Mouse (Mus musculus) hindbrain, postnatal 0 days (tissue): ENCODE measurements around the gene Cracr2b. TPM values are rescaled to one million over a fixed set of nuclear protein-coding genes. Genes with fewer than 3 reads are reported as not detected.

Experiments used
- ATAC-seq: fragments of 200-750 bp; cut with Nextera tagmentation; 2 replicates; pipeline ENCODE4 v1.8.0; 2017; ENCODE audit warnings: mild to moderate bottlenecking, moderate TSS enrichment, moderate library complexity
- DNase-seq: peaks from one replicate; pipeline ENCODE4 v3.0.0-alpha.2; 2015; ENCODE audit warnings: low spot score
- H3K27ac ChIP-seq: fragments of 300-500 bp; sonication (generic); 2 replicates; pipeline ENCODE4 v1.5.1; 2014; ENCODE audit warnings: mild to moderate bottlenecking
- H3K27me3 ChIP-seq: fragments of 300-500 bp; sonication (generic); 2 replicates; pipeline ENCODE4 v1.6.1; 2014; ENCODE audit warnings: low read length, mixed read lengths; ENCODE audit not compliant: insufficient read depth
- H3K36me3 ChIP-seq: fragments of 300-500 bp; sonication (generic); 2 replicates; pipeline ENCODE4 v1.6.1; 2014; ENCODE audit warnings: low read length, mixed read lengths; ENCODE audit not compliant: insufficient read depth
- H3K4me1 ChIP-seq: fragments of 300-500 bp; sonication (generic); 2 replicates; pipeline ENCODE4 v1.6.1; 2014; ENCODE audit warnings: antibody characterized with exemption, low read length, mixed read lengths; ENCODE audit not compliant: insufficient read depth
- H3K4me2 ChIP-seq: fragments of 300-500 bp; sonication (generic); 2 replicates; pipeline ENCODE4 v1.6.1; 2014; ENCODE audit warnings: low read depth, mild to moderate bottlenecking, low read length, moderate library complexity, mixed read lengths
- H3K4me3 ChIP-seq: fragments of 300-500 bp; sonication (generic); 2 replicates; pipeline ENCODE4 v1.5.1; 2014; ENCODE audit warnings: low read length
- H3K9ac ChIP-seq: fragments of 300-500 bp; sonication (generic); replicated peaks from 2 replicates; pipeline ENCODE4 v1.6.1; 2014; ENCODE audit warnings: mild to moderate bottlenecking, low read length, moderate library complexity, mixed read lengths
- H3K9me3 ChIP-seq: fragments of 300-500 bp; sonication (generic); 2 replicates; pipeline ENCODE4 v1.6.1; 2016; ENCODE audit warnings: low read length, mixed read lengths
- CTCF ChIP-seq: IDR thresholded peaks from 2 replicates; pipeline ENCODE4 v1.5.1; 2016; ENCODE audit warnings: antibody characterized with exemption, control low read depth, low read depth
- WGBS: fragments of 180-500 bp; shearing (Covaris S2); extraction: QIAGEN DNeasy Blood & Tissue Kit; methylation state at CpG from one replicate; pipeline ENCODE4 v1.1.7; 2014; 5-methylcytosine and 5-hydroxymethylcytosine counted together
- polyA plus RNA-seq: library from polyadenylated mRNA; unstranded; fragments of >200 nt; fragmentation: Nextera tagmentation; extraction: Ambion mirVana; gene quantifications from 2 replicates; pipeline ENCODE4 v1.2.1, GENCODE M21; 2015
- total RNA-seq: library from RNA; depleted of rRNA; stranded (reverse); fragments of >200 nt; gene quantifications from 2 replicates; pipeline ENCODE4 v1.2.3, GENCODE M21; 2014

The Cracr2b gene
- total and polyA plus RNA-seq, 2 experiments from 2014 or later: 5.0 to 9.1 TPM

DNA sequence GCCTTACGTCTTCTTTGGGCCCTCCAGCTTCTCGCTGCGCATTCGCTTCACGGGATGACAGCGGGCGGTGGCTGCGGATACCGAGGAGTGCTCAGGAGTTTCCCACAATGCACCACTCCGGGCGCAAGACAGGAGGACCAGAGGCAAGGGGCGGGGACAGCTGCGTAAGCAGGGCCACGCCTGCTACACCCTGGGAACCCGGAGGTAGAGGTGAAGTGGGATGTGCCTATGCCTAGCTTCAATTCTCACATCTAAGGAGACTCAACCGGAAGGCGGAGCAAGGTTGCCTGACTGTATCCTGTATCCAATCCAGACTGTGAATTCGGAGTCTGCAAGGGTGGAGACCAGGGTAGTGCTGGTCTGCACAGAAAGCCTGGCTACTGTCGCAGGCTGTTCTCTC is 31.6 kb upstream of the Cracr2b start, which contains the start of gene Cend1:
TSS of gene Cend1 (minus strand) at position 182 of the 400 bp plus-strand sequence.
- no peaks in the 10 kb centered on the region for H3K27me3 ChIP-seq
- H3K4me1 ChIP-seq: peaks cover 11% of the 10 kb centered on the region; the same call in 1 of the 2 replicates
- H3K4me2 ChIP-seq: peak within 1 kb of the TSS; percentile 66
- H3K27ac ChIP-seq: peak within 1 kb of the TSS; percentile 88
- DNase-seq (peak; percentile 90), ATAC-seq (peak; percentile 80)
- no peaks in the 10 kb centered on the region for H3K9me3 ChIP-seq
- peaks cover 16% of the 10 kb centered on the region; the same call in 1 of the 2 replicates for H3K36me3 ChIP-seq
- WGBS: 2% methylated on average over 19 of the region's 19 CpGs
- H3K4me3 ChIP-seq: peak within 1 kb of the TSS; percentile 46
- TF ChIP-seq CTCF: peak; percentile 16; the same call in 1 of the 2 replicates
- peak within 1 kb of the TSS; percentile 72 for H3K9ac ChIP-seq

GRCm38 (mm10) chr7:141429840-141430584 is 30.9 kb upstream of the Cracr2b start:
- no peak for ATAC-seq

DNA sequence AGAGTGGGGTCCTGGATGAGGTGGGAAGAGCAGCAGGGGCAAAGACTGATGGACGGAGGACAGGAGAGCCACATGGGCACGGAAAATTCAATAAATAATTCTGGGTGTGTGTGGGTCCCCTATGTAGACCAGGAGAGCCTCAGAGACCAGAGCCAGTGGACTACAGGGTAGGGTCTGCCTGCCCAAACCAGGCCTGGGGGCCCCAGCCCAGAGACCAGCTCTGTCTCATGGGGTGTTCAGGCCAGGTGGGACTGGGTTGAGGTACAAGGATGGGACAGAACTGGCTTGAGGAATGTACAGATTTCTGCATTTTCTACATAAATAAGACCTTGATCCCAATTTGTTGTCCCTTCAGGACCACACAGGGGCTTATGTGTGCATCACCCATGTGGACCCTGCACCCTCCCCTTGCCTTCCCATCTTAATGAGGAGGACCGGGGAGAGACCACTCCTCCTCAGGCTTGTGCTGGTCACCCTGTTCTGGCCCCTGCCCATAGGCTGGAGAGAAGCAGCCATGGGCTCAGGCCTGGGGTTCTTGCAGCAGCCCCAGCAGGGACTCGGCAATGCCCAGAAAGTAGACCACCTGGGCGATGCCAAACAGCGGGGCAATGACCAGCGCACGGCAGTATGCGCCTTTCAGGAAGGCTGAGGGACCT is 30.2 kb upstream of the Cracr2b start:
- 98% methylated on average over 9 of the region's 9 CpGs for WGBS
- no peak for DNase-seq
- Histone ChIP-seq H3K4me2 (no peak overlapping the region), H3K9ac (no peak overlapping the region), H3K9me3 (no peaks in the 10 kb centered on the region), H3K27me3 (no peaks in the 10 kb centered on the region), H3K4me1 (peaks cover 20% of the 10 kb centered on the region), H3K4me3 (no peak overlapping the region), H3K36me3 (peaks cover 16% of the 10 kb centered on the region; the same call in 1 of the 2 replicates), H3K27ac (no peak overlapping the region)
- no peak for TF ChIP-seq CTCF
- ATAC-seq: no peak

More at GRCm38 (mm10) chr7:141429840-141430584, 30.9 kb upstream of the Cracr2b start:
- Histone ChIP-seq H3K27ac (peak overlapping the region; percentile 88), H3K4me2 (peak overlapping the region; percentile 66), H3K9me3 (no peaks in the 10 kb centered on the region), H3K36me3 (peaks cover 16% of the 10 kb centered on the region; the same call in 1 of the 2 replicates), H3K27me3 (no peaks in the 10 kb centered on the region), H3K4me1 (peaks cover 15% of the 10 kb centered on the region; the same call in 1 of the 2 replicates), H3K4me3 (no peak overlapping the region; the same call in 1 of the 2 replicates), H3K9ac (no peak overlapping the region)
- DNase-seq: no peak
- TF ChIP-seq CTCF: no peak
- WGBS: 57% methylated on average over 9 of the region's 9 CpGs

DNA sequence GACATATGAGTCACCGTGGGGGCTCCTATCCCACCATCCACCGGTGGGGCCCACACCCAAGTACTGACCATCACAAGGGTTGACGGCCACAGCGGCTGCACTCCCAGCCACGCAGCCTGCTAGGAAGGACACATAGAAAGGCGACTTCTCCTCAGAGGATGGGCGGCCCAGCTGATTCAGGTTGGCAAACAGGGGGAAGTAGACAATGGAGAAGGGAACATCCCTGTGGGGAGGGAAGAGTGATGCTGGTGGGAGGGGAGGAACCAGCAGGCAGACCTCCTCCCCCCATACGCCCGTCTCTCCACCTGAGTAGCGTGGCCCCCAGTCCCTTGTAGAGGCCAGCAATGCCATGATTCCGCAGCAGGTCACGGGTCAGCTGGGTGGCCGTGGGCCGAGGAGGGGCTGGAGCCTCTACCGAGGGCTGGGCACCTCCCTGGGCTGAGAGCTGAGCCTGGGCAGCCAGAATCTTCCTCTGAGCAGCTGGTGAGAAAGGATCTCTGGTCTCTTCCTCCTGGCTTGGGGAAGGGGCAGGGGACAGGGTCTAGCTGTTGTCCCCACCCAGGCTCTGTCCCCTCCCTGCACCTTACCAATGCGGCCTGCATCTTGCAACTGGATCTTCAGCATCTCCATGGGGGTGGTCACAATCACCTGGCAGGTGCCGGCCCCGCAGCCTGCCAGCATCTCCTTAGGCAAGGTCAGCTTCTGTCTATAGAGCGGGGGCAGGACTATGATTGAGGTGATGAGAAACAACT is 29.3 kb upstream of the Cracr2b start:
- Histone ChIP-seq H3K4me3 (no peak overlapping the region), H3K4me1 (peaks cover 25% of the 10 kb centered on the region), H3K36me3 (peaks cover 16% of the 10 kb centered on the region; the same call in 1 of the 2 replicates), H3K9ac (no peak overlapping the region), H3K4me2 (no peak overlapping the region), H3K27ac (no peak overlapping the region), H3K9me3 (no peaks in the 10 kb centered on the region), H3K27me3 (no peaks in the 10 kb centered on the region)
- TF ChIP-seq CTCF: no peak
- WGBS: 89% methylated on average over 19 of the region's 19 CpGs
- ATAC-seq: no peak
- no peak for DNase-seq

GRCm38 (mm10) chr7:141432186-141432611 is 28.7 kb upstream of the Cracr2b start:
- no peak for DNase-seq
- no peak for ATAC-seq
- Histone ChIP-seq H3K36me3 (peaks cover 16% of the 10 kb centered on the region; the same call in 1 of the 2 replicates), H3K9me3 (no peaks in the 10 kb centered on the region), H3K4me2 (no peak overlapping the region), H3K4me3 (no peak overlapping the region), H3K27me3 (no peaks in the 10 kb centered on the region), H3K4me1 (peaks cover 27% of the 10 kb centered on the region), H3K9ac (no peak overlapping the region), H3K27ac (peak overlapping the region; percentile 52; the same call in 1 of the 2 replicates)
- WGBS: 71% methylated on average over 8 of the region's 8 CpGs
- TF ChIP-seq CTCF: no peak
